Mouse (Mus musculus): Measurements from ENCODE around the gene Cers6.

Cers6 gene

DNA sequence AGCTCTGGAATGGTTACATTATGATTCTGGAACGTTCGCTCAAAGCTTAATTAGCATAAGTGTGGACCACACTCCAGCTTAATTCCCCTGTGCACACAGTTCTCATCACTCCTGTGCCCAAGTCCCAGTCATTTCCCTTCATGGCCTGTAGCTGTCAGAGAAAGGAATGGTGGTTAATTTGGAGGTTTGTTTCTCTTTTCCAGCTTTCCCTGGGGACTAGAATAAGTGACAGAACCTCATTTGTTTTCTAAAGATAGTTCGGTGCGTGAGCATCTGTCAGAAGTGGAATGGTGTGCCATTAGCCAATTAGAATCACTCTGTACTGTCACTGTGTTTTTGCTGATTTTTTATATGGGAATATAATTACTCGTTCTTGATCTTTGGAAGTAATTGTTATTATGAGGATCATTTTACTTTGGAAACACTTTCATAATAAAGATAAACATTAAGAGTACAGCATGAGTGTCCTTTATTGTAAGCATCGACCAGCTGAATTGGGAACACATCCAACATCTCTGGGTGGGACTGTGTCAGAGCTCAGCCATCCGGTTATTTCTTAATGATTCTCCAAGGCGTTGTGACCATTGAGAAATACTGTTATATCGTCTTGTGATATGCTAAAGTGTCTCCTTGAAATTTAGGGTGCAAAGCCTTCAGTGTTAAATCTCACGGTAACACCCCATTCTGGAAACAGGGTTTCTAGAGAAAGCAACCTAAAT, 252.7 kb downstream of the Cers6 start:
- peak; percentile 38 for DNase-seq (ENCODE audit: low read depth, low spot score)

DNA sequence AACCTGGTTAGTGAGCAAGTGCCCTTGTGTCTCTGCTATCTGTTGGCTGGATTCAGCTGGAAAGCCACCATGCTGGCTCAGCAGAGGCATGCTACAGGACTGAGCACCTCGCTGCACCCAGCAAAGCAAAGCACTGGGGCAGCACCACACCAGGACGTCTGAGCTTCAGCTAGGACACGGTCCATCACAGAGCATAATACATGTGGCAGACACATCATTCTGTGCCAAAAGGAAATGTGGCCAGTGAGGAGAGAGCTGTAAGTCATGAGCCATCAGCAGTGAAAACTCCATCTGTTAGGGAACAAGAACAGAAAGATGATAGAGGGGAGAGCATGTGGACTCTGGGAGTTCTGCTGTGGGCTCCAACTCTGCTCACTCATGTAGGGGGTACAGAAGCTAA, 254.7 kb downstream of the Cers6 start:
- DNase-seq (ENCODE audit: low read depth, low spot score) = no peak

DNA sequence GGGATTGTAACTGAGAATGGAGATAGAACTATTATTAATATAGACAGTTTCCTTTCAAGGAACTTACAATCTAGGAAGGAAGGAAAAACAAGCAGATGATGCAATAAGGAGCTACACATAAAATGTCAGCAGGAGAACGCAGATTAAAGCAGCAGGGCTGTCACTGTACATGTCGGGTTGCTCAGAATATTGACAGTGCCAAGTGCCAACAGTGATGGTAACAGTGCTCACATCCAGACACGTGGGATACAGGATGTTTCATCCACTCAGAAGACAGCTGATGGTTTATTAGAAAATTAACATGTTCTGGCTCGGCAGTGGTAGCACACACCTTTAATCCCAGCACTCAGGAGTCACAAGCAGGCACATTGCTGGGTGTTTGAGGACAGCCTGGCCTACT, 255.5 kb downstream of the Cers6 start:
- no peak for DNase-seq (ENCODE audit: low read depth, low spot score)

DNA sequence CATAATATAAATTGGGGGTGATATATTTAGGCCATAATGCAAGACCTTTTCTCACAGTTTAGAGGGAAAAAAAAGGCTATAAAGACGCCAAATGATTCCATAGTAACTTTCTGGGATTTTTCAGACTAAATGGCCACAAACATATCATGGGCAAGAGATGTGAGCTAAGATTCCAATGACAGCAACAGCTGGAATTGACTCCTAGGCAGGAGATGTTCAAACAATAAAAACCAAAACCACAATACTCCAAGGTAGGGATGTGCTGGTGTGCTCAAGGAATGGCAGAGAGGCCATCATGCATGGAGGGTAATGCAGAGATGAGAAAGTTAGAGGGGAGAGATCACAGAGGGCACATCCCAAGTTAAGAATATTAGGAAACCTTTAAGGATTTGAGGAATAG, 257.8 kb downstream of the Cers6 start:
- no peak for DNase-seq (ENCODE audit: low read depth, low spot score)

DNA sequence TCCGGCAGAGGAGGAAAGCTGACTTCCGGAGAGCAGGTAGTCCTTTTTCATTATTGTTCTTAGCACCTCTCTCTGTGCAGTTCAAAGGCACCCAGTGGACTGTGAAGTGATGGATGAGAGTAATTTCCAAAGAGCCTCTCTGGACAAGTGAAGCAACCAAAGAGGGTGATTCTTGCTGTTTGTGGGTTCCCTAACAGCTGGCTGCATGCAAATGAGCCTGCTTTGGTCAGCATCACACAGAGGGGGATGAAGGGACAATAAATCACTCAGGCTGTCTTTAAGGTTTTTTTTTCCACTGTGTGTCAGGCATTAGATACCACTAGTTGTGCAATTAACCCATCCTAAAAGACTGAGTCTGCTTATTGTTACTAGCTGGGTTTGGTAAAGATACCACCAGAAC, 258.5 kb downstream of the Cers6 start:
- no peak for DNase-seq (ENCODE audit: low read depth, low spot score)

DNA sequence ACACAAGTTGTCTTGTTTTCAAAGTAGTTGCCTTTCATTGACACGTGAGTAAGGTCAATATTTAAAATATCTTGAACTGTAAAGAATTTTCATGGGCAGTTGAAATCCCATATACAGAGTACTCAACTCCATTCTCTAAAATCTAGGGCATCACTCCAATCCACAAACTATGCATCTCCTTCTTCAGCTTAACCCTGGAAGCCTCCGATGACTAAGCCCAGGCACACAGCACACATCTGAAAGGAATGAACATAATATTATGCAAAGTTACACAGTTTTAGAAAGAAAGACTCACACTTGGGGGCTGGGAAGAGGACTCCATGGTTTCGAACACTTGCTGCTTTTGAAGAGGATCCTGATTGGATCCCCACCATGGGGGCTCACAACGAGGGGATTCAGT, 260.4 kb downstream of the Cers6 start:
- no peak for DNase-seq (ENCODE audit: low read depth, low spot score)

DNA sequence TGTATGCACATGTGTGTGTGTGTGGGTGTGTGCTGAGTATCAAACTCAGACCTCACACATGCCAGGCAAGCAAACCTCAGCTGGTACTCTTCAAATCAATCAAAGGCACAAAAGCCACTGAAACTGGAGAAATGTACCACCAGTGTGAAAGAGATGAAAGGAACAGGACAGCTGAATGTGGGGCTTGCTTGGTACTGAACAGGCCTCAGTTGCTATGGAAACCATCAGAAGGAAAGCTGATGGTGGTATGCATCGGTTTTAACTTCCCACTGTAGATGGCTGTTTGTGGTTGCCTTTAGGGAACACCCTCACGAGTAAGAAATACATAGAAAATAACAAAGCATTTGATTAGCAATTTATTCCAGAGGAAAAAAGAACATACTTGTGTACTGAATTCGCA, 264.2 kb downstream of the Cers6 start:
- DNase-seq (ENCODE audit: low read depth, low spot score) = no peak

DNA sequence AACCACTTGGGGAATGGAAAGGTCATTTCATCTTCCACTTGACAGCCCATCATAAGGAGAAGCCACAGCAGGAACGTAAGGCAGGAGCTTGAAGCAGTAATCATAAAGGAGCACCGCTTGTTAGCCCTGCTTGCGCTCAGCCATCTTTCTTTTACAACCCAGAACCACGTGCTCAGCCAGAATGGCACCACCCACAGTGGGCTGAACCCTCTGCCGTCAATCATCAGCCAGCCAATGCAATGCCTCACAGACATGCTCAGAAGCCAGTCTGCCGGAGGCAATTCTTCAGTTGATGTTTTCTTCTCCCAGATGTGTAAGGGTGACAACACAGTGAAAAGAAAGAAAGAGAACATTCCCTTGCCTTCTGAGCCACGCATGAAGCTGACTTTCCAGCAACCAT, 267.1 kb downstream of the Cers6 start:
- no peak for DNase-seq (ENCODE audit: low read depth, low spot score)

DNA sequence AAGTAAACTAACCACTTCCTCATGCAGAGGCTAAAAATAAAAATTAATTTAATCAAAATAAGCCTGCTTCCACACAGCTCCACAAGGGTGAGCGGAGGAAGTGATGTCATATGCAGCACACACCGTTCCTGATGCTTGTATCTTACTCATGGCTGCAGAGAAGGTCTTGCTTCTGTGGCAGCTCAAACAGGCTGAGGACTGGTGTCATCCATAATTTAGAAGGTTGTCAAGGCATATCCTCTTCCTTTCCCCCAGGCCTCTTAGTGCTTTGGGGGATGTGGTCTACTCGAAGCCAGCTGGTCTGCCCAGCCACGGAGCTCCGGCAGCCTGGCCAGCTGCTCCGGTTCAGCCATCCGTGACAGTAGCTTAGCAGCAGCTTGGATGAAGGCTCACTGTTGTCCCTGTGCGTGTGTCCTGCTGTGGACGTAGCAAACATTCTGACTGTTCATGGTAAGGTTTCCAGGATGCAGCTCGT, 267.7 kb downstream of the Cers6 start:
- DNase-seq (ENCODE audit: low read depth, low spot score) = no peak

DNA sequence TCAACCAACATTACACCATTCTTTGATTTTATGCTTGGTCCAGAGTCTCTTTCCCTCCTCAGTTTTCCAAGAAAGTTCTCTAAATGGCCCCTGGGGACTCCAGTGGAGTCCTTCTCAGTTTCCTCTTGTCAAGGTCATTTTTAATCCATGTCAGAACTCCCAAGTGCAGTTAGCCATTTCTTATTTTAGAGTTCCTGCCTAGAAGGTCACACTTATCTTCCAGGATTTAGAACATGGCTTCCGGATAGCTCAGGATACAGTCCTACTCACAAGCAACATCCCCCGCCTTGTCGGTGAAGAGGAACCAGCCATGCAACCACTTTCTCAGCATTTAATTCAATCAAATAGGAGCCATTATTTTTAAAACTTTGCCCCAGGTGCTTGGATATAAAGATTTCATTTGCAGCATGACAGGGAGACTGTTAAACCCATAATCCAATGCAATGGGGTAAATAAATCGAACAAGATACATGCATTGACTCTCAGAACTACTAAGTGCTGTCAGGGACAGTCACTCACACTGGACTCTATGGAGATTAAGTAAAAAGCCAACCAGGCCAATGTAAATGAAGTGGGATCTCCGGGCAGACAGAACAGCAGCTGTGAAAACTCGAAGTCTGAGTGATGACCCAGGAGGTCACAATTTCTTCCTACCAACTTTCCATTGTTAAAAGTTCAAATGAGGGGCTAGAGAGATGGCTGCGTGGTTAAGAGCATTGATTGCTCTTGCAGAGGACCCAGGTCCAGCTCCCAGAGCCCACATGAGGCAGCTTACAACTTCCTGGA, 268.4 kb downstream of the Cers6 start:
- no peak for DNase-seq (ENCODE audit: low read depth, low spot score)

DNA sequence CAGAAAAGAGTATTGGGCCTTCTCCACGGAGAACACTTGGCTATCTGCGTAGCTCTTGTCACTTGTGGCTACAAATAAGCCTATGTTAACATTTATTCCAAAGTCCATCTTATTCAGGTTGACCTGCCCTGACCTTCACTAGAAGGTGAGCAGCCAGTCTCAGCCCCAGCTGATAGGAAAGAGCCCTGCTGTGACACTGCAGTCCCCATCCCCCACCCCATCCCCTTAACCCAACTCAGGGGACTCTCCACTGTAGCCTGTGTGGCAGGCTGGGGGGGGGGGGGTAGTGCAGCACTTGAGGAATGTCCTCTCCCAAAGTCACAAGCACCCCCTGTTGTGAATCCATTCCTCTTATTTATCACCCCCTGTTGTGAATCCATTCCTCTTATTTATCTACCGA, 270.8 kb downstream of the Cers6 start:
- DNase-seq (ENCODE audit: low read depth, low spot score) = no peak

DNA sequence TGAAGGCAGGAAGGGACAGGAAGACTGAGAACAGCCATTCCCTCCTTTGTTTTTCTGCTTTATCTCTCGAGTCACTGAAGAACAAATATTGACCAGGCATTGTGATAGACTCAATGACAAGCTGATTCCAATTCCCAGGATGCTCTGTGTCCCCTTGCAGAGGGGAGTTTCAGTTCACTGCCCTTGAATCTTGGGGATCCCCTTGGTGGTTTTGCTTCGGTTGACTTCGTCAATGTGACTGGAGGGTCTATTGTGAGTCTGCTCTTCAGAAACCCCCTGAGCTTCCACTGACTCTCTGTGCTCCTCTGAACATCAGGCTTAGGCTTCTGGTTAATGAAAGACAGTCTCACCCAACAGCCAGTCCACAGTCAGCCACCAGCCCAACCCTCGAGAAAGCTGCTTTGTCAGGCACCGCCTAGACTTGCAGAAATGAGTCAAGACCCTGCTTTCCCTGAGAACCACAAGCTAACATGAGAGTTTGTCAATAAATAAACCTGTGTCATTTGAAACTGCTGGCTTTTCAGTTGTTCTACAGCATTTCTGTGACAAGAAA, 271.3 kb downstream of the Cers6 start:
- no peak for DNase-seq (ENCODE audit: low read depth, low spot score)

DNA sequence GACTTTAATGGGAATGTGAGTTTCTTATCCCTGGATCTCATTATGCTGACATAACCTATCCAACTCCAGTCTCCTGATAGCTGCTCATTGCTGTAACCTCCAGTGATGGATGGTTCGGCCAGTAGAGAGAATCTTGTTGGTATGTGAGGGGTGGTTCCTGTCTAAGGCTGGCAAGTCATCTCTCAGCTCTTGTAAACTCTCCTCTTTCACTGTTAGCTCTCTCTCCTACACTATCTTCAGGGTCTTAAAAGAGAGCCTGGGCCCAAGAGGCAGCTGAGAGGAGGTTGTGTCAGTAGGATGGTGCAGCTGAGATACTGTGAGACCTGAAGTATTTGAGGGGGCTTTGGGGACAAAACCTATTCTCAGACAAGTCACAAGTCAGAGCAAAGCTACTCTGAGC, 272.9 kb downstream of the Cers6 start:
- DNase-seq (ENCODE audit: low read depth, low spot score) = no peak

DNA sequence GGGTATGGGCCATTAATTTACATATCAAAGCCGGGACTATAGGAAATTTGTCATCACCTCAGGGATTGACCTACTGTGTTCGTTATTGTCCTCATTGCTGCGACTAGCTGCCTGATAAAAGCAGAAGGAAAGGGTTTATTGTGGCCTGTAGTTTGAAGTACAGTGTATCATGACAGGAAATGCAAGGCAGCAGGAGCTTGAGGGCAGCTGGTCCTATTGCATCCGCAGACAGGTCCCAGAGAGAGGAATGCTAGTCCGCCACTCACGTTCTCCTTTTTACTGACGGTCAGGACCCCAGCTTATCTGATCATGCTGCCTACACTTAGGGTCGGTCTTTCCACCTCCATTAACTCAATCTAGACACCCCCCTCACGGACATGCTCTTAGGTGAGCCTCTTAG, 273.7 kb downstream of the Cers6 start:
- no peak for DNase-seq (ENCODE audit: low read depth, low spot score)

DNA sequence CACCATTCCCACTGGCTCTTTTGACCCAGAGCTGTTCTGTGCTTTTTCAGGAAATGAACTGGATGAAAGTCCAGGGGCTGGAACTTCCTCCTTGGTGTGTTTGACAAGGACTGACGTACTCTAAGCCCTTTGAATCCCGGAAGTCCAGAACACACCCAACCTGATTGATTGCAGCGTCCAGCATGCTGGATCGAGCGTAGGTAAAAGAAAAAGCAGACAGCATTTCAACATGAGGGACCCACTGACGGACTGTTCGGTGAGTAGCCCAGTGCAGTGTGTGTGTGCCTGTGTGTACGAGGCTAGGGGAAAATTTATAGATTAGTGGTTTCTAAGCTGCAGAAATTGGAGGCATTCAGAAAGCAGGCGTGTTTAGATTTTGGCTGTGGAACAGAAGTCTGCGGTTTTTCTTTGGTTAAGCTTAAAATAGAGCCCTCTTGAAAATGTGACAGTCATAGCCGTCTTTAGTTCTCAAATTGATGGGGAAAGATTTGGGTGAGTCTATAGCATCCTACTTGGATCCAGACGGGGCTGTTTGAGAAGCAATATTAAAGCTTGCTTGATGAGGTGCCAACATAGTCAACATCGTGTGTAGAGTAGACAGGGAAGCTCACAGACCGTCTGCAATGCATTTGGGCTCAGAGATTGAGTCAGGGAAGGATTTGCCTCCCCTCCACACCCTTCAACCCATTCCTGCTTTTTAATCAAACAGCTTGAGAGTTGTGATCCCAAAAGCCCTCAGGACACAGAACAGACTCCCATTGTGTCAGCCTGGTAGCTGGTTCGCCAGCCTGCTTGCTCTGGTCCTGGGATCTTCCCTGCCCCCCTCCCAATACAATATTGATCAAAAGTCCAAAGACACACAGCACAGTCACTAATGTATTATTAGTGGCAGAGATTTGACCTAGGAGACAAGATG, 274.7 kb downstream of the Cers6 start, which contains the start of gene Nostrin:
Nostrin (plus strand) TSS at position 140 of the 916 bp plus-strand sequence.
- peak; percentile 57 for DNase-seq (ENCODE audit: low read depth, low spot score)

DNA sequence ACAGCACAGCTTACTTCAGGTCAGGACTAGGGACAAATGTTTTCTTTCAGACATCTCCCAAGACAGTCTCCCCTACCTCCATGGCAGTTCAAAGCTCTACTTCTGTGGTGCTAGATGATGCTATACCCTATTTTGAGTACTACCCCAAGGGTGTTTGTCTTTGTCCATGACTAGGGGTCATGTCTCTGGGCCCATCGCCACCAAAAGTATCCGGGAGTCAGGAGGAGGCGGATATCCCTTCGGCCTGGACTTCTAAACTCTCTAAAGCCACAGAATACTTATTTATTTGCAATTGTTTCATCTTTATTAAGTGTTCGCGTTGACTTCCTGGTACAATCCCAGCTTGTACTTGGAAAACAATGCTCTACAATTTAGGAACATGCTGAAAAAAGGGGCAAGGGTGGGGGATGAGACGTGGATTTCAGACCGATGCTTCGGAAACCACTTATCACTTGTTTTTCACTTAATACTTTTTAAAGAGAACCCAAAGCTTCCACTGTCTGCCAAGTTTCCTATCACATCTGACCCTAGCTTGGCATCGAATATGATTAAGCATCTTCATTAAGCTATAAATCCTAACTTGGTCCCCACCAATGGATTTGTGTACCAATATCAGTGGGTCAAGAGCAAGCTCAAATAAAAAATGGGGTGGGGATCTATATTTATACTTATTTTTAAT, 276.3 kb downstream of the Cers6 start:
- DNase-seq (ENCODE audit: low read depth, low spot score) = no peak

DNA sequence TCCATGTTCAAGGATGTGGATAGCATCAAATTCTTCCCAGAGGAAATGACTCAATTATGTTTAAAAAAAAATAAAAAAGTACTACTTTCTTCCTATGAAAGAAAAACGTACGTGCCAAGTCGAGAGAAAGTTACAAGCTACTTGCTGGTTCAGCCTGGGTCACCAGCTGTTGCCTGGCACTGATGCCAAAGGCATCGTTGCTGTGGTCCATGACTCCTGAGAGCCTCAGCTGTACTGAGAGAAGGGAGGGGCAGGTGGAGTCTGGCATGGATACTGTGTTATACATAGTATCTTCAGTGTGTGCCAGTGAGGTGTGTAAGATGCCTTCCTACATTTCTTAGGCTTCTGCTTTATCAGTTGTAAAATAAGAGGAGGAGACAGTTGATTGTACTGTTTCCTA, 277.5 kb downstream of the Cers6 start:
- DNase-seq (ENCODE audit: low read depth, low spot score) = peak; percentile 55

DNA sequence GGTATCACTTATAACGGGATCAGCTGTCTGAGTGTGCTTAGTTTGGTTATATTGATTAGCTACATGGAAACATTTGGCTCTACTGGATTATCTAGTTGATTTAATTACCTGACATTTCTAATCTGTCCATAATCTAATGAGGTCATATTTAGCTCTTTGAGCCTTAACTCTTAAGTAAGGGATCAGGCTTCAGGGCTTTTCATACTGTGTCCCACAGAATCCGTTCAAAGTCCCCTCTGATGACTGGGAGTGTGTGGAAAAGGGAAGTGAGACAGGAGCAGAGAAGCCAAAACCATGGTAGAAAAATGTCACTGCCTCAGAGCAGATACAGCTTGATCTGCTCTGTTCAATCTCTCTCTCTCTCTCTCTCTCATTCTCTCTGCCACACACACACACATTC, 279.0 kb downstream of the Cers6 start:
- DNase-seq (ENCODE audit: low read depth, low spot score) = no peak

DNA sequence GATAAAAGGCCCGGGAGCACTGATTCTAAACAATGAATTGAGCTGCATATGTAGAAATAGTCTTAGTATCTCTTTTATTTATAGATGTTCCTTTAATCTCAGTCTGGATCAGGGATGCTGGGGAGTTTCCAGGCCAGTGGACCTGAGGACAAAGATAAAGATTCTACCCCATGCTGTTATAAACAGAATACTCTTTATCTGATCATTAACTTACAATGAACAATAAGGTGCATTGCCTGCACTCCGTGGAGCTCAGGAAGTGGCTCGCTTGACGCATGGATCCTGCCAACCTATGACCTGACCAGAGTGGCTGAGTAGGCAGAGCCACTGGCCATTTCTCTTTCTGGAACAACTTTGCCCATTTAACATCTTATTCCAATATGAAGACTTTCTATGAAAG, 279.6 kb downstream of the Cers6 start:
- no peak for DNase-seq (ENCODE audit: low read depth, low spot score)

DNA sequence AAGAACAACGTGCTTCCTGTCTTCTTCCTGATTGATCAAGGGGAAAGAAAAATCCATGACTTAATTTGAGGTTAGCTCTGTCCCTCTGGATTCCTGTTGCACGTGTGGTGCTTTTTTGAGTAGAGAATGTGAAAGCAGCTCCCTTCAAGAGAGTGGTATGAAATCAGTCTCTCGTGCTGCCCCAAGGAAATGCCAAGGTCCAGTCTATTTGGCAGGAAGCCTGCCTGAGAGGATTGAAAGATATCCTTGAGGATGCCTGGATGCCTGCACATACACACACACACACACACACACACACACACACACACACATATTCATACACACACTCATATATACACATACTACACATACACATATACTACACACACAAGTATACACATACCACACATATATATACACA, 287.4 kb downstream of the Cers6 start:
- DNase-seq (ENCODE audit: low read depth, low spot score) = no peak

DNA sequence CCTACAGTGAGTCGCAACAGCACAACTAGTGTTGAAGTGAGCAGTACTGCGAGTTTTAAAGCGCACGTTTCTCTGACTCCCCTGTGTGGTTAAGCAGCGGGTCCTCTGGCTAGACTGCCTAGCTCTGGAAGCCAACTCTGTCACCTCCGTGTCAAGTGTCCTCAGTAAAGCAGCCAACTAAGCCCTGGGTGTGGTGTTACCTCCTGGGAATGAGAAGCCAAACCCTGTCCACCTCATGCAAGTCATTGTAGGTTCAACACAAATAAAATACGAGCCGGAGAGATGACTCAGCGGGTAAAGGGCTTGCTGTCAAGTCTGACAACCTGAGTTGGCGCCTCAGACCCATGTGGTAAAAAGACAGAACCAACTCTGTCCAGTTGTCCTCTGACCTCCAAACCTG, 287.9 kb downstream of the Cers6 start:
- DNase-seq (ENCODE audit: low read depth, low spot score) = no peak
